Mouse (Mus musculus) adrenal gland (tissue): ENCODE data around the gene Chst3.
"Not testable (repeated sequence)": the region's sequence is repeated elsewhere in the genome, so short reads cannot be mapped to it uniquely, and the experiment has no call there.

Experiments
- intact Hi-C: fragments of 180-260 bp; cut with DNase I; formaldehyde crosslinking; loops from one replicate; pipeline ENCODE4 v1.15.1; 2025

Chst3 gene

GRCm38 (mm10) chr10:60235876-60236275, 16.8 kb upstream of the Chst3 start:
- intact Hi-C loops = loop anchor here (2.0 kb wide), 2 partner anchors 45 to 87 kb away; no protein-coding TSS in a partner anchor

- intact Hi-C loops = loop anchor here (2.0 kb wide), 1 partner anchor 43 kb away; no protein-coding TSS in a partner anchor
Observed at GRCm38 (mm10) chr10:60234006-60234405, 14.9 kb upstream of the Chst3 start.

GRCm38 (mm10) chr10:60230321-60231088, 11.4 kb upstream of the Chst3 start:
- intact Hi-C loops = no loop called here

- intact Hi-C loops = no loop called here
Observed at GRCm38 (mm10) chr10:60229113-60229512, 10.1 kb upstream of the Chst3 start.

- intact Hi-C loops = no loop called here
Observed at GRCm38 (mm10) chr10:60227666-60228065, 8.6 kb upstream of the Chst3 start.

- intact Hi-C loops = no loop called here
Observed at GRCm38 (mm10) chr10:60224601-60225000, 5.5 kb upstream of the Chst3 start.

GRCm38 (mm10) chr10:60221571-60222259, 2.7 kb upstream of the Chst3 start:
- intact Hi-C loops = not testable (repeated sequence)

GRCm38 (mm10) chr10:60220607-60221006, 1.5 kb upstream of the Chst3 start:
- intact Hi-C loops = no loop called here

- intact Hi-C loops = no loop called here
Observed at GRCm38 (mm10) chr10:60220042-60220523, 1.0 kb upstream of the Chst3 start.

GRCm38 (mm10) chr10:60218033-60218590, 948 bp downstream of the Chst3 start:
- intact Hi-C loops = no loop called here

- intact Hi-C loops = no loop called here
Observed at GRCm38 (mm10) chr10:60216331-60217095, 2.5 kb downstream of the Chst3 start.

- intact Hi-C loops = no loop called here
Observed at GRCm38 (mm10) chr10:60215077-60215960, 3.7 kb downstream of the Chst3 start.

- intact Hi-C loops = no loop called here
Observed at GRCm38 (mm10) chr10:60212589-60213379, 6.3 kb downstream of the Chst3 start.

- intact Hi-C loops = no loop called here
Observed at GRCm38 (mm10) chr10:60211501-60212005, 7.5 kb downstream of the Chst3 start.

- intact Hi-C loops = no loop called here
Observed at GRCm38 (mm10) chr10:60210468-60210867, 8.6 kb downstream of the Chst3 start.

- intact Hi-C loops = no loop called here
Observed at GRCm38 (mm10) chr10:60209237-60209636, 9.8 kb downstream of the Chst3 start.

- intact Hi-C loops = no loop called here
Observed at GRCm38 (mm10) chr10:60207166-60207705, 11.8 kb downstream of the Chst3 start.

- intact Hi-C loops = no loop called here
Observed at GRCm38 (mm10) chr10:60205601-60206241, 13.3 kb downstream of the Chst3 start.
